Mouse (Mus musculus) C2C12 (cell line): ENCODE results near the gene Dmrt1. TPM values are rescaled to one million over a fixed set of nuclear protein-coding genes. Genes with fewer than 3 reads are reported as not detected.

Experiments
- H3K27me3 ChIP-seq: one replicate; pipeline ENCODE4 v1.6.1; 2011; ENCODE audit not compliant: control insufficient read depth, insufficient read depth, insufficient read length
- H3K36me3 ChIP-seq: one replicate; pipeline ENCODE4 v1.6.1; 2011; ENCODE audit not compliant: control insufficient read depth, insufficient read depth
- H3K4me3 ChIP-seq: one replicate; pipeline ENCODE4 v1.5.1; 2011; ENCODE audit warnings: mild to moderate bottlenecking, control low read depth; ENCODE audit not compliant: poor library complexity, insufficient read depth, severe bottlenecking
- H3K79me2 ChIP-seq: one replicate; pipeline ENCODE4 v1.6.1; 2011; ENCODE audit not compliant: control insufficient read depth, insufficient read depth
- H3K79me3 ChIP-seq: one replicate; pipeline ENCODE4 v1.6.1; 2011; ENCODE audit warnings: low read depth, control low read depth
- H3ac ChIP-seq: one replicate; pipeline ENCODE3; 2011; ENCODE audit warnings: low read depth; ENCODE audit not compliant: control insufficient read depth, insufficient read length
- CEBPB ChIP-seq: IDR thresholded peaks from one replicate; pipeline ENCODE4 v1.6.1; 2011; ENCODE audit warnings: low read depth, mild to moderate bottlenecking, control low read depth, moderate library complexity
- CTCF ChIP-seq: IDR thresholded peaks from one replicate; pipeline ENCODE4 v1.5.1; 2011; ENCODE audit not compliant: control insufficient read depth, insufficient read depth, insufficient read length
- FOSL1 ChIP-seq: IDR thresholded peaks from one replicate; pipeline ENCODE4 v1.8.0; 2011; ENCODE audit warnings: mild to moderate bottlenecking, low read length; ENCODE audit not compliant: poor library complexity, insufficient read depth, severe bottlenecking
- MAX ChIP-seq: IDR thresholded peaks from one replicate; pipeline ENCODE4 v1.6.1; 2011; ENCODE audit warnings: mild to moderate bottlenecking, control low read depth
- MYOD1 ChIP-seq: IDR thresholded peaks from one replicate; pipeline ENCODE4 v1.6.1; 2011; ENCODE audit warnings: low read depth; ENCODE audit not compliant: control insufficient read depth, insufficient read length
- MYOG ChIP-seq: IDR thresholded peaks from one replicate; pipeline ENCODE4 v1.6.1; 2011; ENCODE audit not compliant: control insufficient read depth, insufficient read length; ENCODE audit errors: extremely low read depth
- USF1 ChIP-seq: IDR thresholded peaks from one replicate; pipeline ENCODE4 v1.6.1; 2011; ENCODE audit warnings: low read depth, mild to moderate bottlenecking, control low read depth, moderate library complexity
- polyA plus RNA-seq: library from polyadenylated mRNA; unstranded; fragments of >200 nt; fragmentation: generic; extraction: Trizol; gene quantifications from one replicate; pipeline ENCODE4 v1.2.1, GENCODE M21; 2012; ENCODE audit warnings: missing spikeins

Dmrt1 gene
- polyA plus RNA-seq, 1 experiment = not detected

GRCm38 (mm10) chr19:25622291-25623251 is 117.2 kb downstream of the Dmrt1 start:
- peaks cover 28% of the 10 kb centered on the region for H3K27me3 ChIP-seq
- H3K4me3 ChIP-seq = no peak overlapping the region
- H3ac ChIP-seq = no peak overlapping the region
- TF ChIP-seq CTCF (peak; percentile 90), FOSL1 (no peak)
- H3K79me2 ChIP-seq = no peaks in the 10 kb centered on the region
- no peaks in the 10 kb centered on the region for H3K79me3 ChIP-seq
- no peaks in the 10 kb centered on the region for H3K36me3 ChIP-seq

- no peak overlapping the region for H3K4me3 ChIP-seq
- H3ac ChIP-seq = no peak overlapping the region
- H3K36me3 ChIP-seq = no peaks in the 10 kb centered on the region
- no peaks in the 10 kb centered on the region for H3K79me2 ChIP-seq
- no peaks in the 10 kb centered on the region for H3K79me3 ChIP-seq
- H3K27me3 ChIP-seq = peaks cover 21% of the 10 kb centered on the region
- TF ChIP-seq MYOD1 (no peak), CTCF (peak; percentile 35)
These were observed 123.1 kb downstream of the Dmrt1 start for GRCm38 (mm10) chr19:25628490-25628889.

- Histone ChIP-seq H3K79me2 (no peaks in the 10 kb centered on the region), H3K79me3 (no peaks in the 10 kb centered on the region), H3K4me3 (no peak overlapping the region), H3K27me3 (no peaks in the 10 kb centered on the region), H3ac (no peak overlapping the region), H3K36me3 (no peaks in the 10 kb centered on the region)
- no peak for TF ChIP-seq MYOD1
- no peak for TF ChIP-seq CTCF
- no peak for TF ChIP-seq USF1
- no peak for TF ChIP-seq MYOG
- no peak for TF ChIP-seq CEBPB
- TF ChIP-seq FOSL1 = no peak
These were observed 129.7 kb downstream of the Dmrt1 start for GRCm38 (mm10) chr19:25635119-25635518.

- Histone ChIP-seq H3K36me3 (no peaks in the 10 kb centered on the region), H3K79me3 (no peaks in the 10 kb centered on the region), H3K79me2 (no peaks in the 10 kb centered on the region), H3K4me3 (no peak overlapping the region), H3K27me3 (no peaks in the 10 kb centered on the region), H3ac (no peak overlapping the region)
- TF ChIP-seq MAX (no peak), CTCF (peak; percentile 86)
These were observed 130.3 kb downstream of the Dmrt1 start for GRCm38 (mm10) chr19:25635622-25636244.

- Histone ChIP-seq H3K36me3 (no peaks in the 10 kb centered on the region), H3K79me3 (no peaks in the 10 kb centered on the region), H3K4me3 (no peak overlapping the region), H3K27me3 (no peaks in the 10 kb centered on the region), H3ac (no peak overlapping the region), H3K79me2 (no peaks in the 10 kb centered on the region)
- TF ChIP-seq MYOG = no peak
- no peak for TF ChIP-seq USF1
- TF ChIP-seq CTCF = no peak
These were observed 133.4 kb downstream of the Dmrt1 start for GRCm38 (mm10) chr19:25638766-25639361.

- Histone ChIP-seq H3K79me2 (no peaks in the 10 kb centered on the region), H3K36me3 (no peaks in the 10 kb centered on the region), H3K79me3 (no peaks in the 10 kb centered on the region), H3ac (no peak overlapping the region), H3K4me3 (no peak overlapping the region), H3K27me3 (no peaks in the 10 kb centered on the region)
- TF ChIP-seq MAX = no peak
- no peak for TF ChIP-seq FOSL1
These were observed 136.4 kb downstream of the Dmrt1 start for GRCm38 (mm10) chr19:25641786-25642185.
